Mouse (Mus musculus): ENCODE results near the gene Eml4. TPM values are rescaled to one million over a fixed set of nuclear protein-coding genes. Genes with fewer than 3 reads are reported as not detected.

The Eml4 gene
- total and polyA plus RNA-seq, 3 experiments, result 3.7 to 30.2 (median 26.4) TPM

DNA sequence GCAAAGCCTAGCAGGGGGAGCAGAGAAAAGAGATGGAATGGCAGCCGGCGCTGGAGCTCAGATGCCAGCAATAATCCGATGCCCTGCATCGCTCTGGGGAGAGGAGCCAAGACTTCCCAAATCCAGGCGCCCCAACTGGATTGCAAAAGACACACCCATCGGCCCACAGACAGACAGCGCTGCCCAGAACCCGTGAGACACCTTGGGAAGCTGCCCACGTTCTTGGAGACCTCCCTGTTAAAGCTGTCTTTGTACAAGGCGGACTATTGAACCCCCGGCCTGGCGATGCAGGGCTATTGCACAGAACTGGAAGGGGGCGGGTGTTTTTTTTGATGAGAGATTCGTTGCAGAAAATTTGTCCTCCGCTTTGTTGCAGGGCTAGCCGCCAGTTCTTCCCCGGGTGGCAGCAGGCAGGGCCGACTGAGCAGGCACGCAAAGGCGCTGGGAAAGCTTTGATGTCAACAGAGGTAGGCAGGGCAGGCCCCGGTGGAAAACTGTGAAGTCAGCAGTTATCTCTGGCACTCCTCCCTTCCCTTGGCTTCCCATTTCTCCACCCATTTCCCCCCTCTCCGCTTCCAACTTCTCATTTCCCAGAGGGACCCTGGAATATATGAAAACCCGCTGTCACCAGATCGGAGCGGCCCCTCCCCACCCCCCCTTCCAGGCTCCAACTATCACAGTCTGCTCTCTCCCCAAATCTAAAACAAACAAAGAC is 28.0 kb upstream of the Eml4 start:
- no peaks in the 10 kb centered on the region; the same call in 1 of the 2 replicates for H3K9me3 ChIP-seq (replicated peaks)
- no peak for DNase-seq (ENCODE audit: low spot score)
- H3K4me1 ChIP-seq (ENCODE audit: insufficient read depth, low read depth, low read length), result no peaks in the 10 kb centered on the region
- H3K4me3 ChIP-seq (ENCODE audit: low read depth, low read length), result no peak overlapping the region
- TF ChIP-seq CTCF (IDR thresholded peaks at IDR 0.05; ENCODE audit: low read depth, low read length) (no peak), GATA1 (IDR thresholded peaks at IDR 0.05; ENCODE audit: borderline replicate concordance, low read length) (no peak), GATA2 (IDR thresholded peaks at IDR 0.05; ENCODE audit: borderline replicate concordance, low read depth, low read length) (no peak), TAL1 (conservative IDR thresholded peaks at IDR 0.05; ENCODE audit: low read depth, low read length) (no peak), POLR2AphosphoS5 (IDR thresholded peaks at IDR 0.05; ENCODE audit: insufficient replicate concordance, low read depth, low read length) (no peak)
- peaks cover 16% of the 10 kb centered on the region for H3K27me3 ChIP-seq (ENCODE audit: insufficient read depth, low read length)
- H3K36me3 ChIP-seq (replicated peaks), result no peaks in the 10 kb centered on the region
- no peak for ATAC-seq (ENCODE audit: extremely low read depth, insufficient number of reproducible peaks, low FRiP score, poor library complexity, severe bottlenecking)

DNA sequence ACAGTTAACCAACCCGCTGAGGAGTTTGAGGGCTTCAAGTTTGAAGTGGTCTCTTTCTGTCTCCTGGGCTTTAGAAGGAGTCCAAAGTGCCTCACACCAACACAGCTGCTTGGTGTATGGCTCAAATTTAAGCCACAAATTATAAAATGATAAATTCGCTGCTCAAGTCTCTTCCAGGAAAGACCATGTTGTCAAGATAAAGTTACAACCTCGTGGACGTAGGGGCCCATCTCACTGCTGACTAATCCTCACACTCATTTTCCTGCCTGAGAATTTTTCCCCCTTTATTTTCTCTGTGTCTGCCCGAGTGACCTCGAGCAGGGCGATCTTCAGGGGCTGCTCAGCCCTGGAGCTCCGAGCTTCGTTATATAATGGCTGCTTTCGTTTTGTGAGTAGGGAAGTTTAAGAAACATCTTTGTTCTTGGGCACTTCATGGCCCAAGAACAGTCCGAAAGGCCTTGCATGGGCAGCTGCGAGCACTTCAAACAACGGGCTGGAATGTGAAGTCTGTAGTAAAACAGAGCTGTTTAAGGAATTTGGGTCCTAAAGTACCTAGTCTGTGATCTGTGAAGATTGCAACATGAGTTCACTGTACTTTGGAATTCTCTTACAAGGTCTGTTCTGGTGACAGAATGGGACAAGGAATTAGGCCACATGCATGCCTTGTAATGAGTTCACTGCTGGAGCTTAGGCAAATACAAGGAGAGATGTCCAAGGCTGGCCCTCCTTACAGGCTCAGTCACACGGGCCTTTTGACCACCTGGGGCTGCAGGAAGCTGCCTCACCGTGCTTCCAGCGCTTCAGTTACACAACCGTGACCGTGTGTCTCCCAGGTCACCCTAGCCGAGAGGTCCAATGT is 27.1 kb upstream of the Eml4 start:
- no peaks in the 10 kb centered on the region; the same call in 1 of the 2 replicates for H3K9me3 ChIP-seq (replicated peaks)
- no peaks in the 10 kb centered on the region for H3K36me3 ChIP-seq (replicated peaks)
- no peak for DNase-seq (ENCODE audit: low spot score)
- no peak overlapping the region for H3K4me3 ChIP-seq (ENCODE audit: low read depth, low read length)
- no peak for ATAC-seq (ENCODE audit: extremely low read depth, insufficient number of reproducible peaks, low FRiP score, poor library complexity, severe bottlenecking)
- H3K4me1 ChIP-seq (ENCODE audit: insufficient read depth, low read depth, low read length), result peaks cover 2% of the 10 kb centered on the region; the same call in 1 of the 2 replicates
- TF ChIP-seq CTCF (IDR thresholded peaks at IDR 0.05; ENCODE audit: low read depth, low read length), result no peak
- no peak for TF ChIP-seq GATA1 (IDR thresholded peaks at IDR 0.05; ENCODE audit: borderline replicate concordance, low read length)
- H3K27me3 ChIP-seq (ENCODE audit: insufficient read depth, low read length), result peaks cover 10% of the 10 kb centered on the region

DNA sequence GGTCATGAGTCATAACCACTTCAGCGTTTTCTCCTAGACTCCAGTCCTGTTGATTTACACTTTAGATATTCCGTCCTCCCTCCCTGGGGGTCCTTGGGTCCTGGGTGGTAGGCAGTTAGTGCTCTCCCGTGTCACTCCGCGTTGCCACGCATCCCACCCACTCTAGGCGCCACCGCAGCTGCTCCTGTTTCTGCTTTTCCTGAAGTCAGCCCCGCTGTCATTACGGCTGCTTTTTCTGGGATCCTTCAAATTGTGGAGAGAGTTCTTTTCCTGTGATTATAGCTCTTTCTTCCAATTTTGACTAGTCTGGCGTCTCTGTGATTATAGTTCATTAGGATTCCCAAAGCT is 26.5 kb upstream of the Eml4 start:
- peaks cover 2% of the 10 kb centered on the region; the same call in 1 of the 2 replicates for H3K4me1 ChIP-seq (ENCODE audit: insufficient read depth, low read depth, low read length)
- ATAC-seq (ENCODE audit: extremely low read depth, insufficient number of reproducible peaks, low FRiP score, poor library complexity, severe bottlenecking) (no peak), DNase-seq (ENCODE audit: low spot score) (no peak)
- TF ChIP-seq TAL1 (conservative IDR thresholded peaks at IDR 0.05; ENCODE audit: low read depth, low read length), result no peak
- no peaks in the 10 kb centered on the region for H3K36me3 ChIP-seq (replicated peaks)
- no peak overlapping the region for H3K4me3 ChIP-seq (ENCODE audit: low read depth, low read length)
- peaks cover 10% of the 10 kb centered on the region for H3K27me3 ChIP-seq (ENCODE audit: insufficient read depth, low read length)
- no peaks in the 10 kb centered on the region for H3K9me3 ChIP-seq (replicated peaks)

DNA sequence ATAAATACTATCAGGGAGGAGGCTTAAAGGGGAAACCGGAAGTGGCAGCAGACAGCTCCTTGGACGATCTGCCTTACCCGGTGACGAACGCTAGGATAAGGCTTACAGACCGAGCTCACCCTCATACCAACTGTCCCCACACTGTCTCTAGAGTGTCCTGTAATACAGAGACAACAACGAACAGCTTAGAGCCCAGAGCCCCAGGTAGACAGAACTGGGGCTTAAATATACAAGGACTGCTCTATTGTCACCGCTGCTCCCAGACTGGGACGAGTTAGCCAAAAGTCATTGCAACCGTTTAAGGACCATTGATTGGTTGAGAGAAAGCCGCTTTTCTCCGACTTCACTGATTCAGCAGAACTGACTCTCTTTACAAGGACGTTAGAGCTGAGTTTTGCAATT is 15.5 kb upstream of the Eml4 start:
- H3K9me3 ChIP-seq (replicated peaks), result no peaks in the 10 kb centered on the region
- DNase-seq (ENCODE audit: low spot score) (no peak), ATAC-seq (ENCODE audit: extremely low read depth, insufficient number of reproducible peaks, low FRiP score, poor library complexity, severe bottlenecking) (no peak)
- no peaks in the 10 kb centered on the region for H3K36me3 ChIP-seq (replicated peaks)
- no peaks in the 10 kb centered on the region for H3K4me1 ChIP-seq (ENCODE audit: insufficient read depth, low read depth, low read length)
- no peak overlapping the region for H3K4me3 ChIP-seq (ENCODE audit: low read depth, low read length)
- peaks cover 27% of the 10 kb centered on the region for H3K27me3 ChIP-seq (ENCODE audit: insufficient read depth, low read length)
- no peak for TF ChIP-seq CTCF (IDR thresholded peaks at IDR 0.05; ENCODE audit: low read depth, low read length)
- no peak for TF ChIP-seq TAL1 (conservative IDR thresholded peaks at IDR 0.05; ENCODE audit: low read depth, low read length)
- no peak for TF ChIP-seq GATA1 (IDR thresholded peaks at IDR 0.05; ENCODE audit: borderline replicate concordance, low read length)
- TF ChIP-seq GATA2 (IDR thresholded peaks at IDR 0.05; ENCODE audit: borderline replicate concordance, low read depth, low read length), result no peak
- TF ChIP-seq POLR2AphosphoS5 (IDR thresholded peaks at IDR 0.05; ENCODE audit: insufficient replicate concordance, low read depth, low read length), result no peak

DNA sequence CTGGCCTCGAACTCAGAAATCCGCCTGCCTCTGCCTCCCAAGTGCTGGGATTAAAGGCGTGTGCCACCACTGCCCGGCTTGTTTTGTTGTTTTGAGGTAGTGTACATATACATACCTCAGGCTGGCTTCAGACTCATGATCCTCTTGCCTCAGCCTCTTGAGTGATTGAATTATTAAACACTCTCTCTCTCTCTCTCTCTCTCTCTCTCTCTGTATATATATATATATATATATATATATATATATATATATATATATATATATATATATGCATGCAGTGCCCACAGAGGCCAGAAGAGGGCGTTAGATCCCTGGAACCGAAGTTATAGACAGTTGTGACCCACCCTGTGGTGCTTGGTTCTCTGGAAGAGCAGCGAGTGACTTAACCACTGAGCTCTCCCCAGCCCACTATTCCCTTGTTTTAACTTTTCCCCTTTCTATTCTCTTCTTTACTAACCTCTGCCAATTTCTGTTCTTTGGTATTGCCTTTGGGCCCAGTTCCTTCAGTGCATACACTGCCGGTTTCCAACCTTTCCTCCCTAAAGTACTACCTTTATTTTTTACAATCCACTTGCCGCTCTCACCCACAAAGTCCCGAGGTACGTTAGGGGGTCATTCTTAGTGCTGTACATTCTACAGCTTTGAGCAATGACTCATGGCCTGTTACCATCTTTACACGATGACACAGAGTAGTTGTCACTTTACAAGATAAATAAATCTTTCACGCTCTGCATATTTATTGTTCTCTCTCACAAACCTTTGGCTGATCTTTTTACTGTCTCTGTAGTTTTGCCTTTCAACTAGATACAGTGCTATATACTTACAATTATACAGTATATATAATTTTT is 13.5 kb upstream of the Eml4 start:
- Histone ChIP-seq H3K27me3 (ENCODE audit: insufficient read depth, low read length) (peaks cover 24% of the 10 kb centered on the region), H3K9me3 (replicated peaks) (no peaks in the 10 kb centered on the region), H3K4me3 (ENCODE audit: low read depth, low read length) (no peak overlapping the region), H3K4me1 (ENCODE audit: insufficient read depth, low read depth, low read length) (peaks cover 4% of the 10 kb centered on the region; the same call in 1 of the 2 replicates), H3K36me3 (replicated peaks) (no peaks in the 10 kb centered on the region)
- no peak for DNase-seq (ENCODE audit: low spot score)
- ATAC-seq (ENCODE audit: extremely low read depth, insufficient number of reproducible peaks, low FRiP score, poor library complexity, severe bottlenecking), result no peak
- TF ChIP-seq CTCF (IDR thresholded peaks at IDR 0.05; ENCODE audit: low read depth, low read length) (no peak), POLR2AphosphoS5 (IDR thresholded peaks at IDR 0.05; ENCODE audit: insufficient replicate concordance, low read depth, low read length) (no peak), GATA2 (IDR thresholded peaks at IDR 0.05; ENCODE audit: borderline replicate concordance, low read depth, low read length) (no peak), TAL1 (conservative IDR thresholded peaks at IDR 0.05; ENCODE audit: low read depth, low read length) (no peak), GATA1 (IDR thresholded peaks at IDR 0.05; ENCODE audit: borderline replicate concordance, low read length) (no peak)

All from G1E (cell line).